Mouse (Mus musculus) activated CD4-positive, CD25-positive, alpha-beta regulatory T cell, adult 4 months (primary cell): Measurements from ENCODE around the gene Gbp10. TPM values are rescaled to one million over a fixed set of nuclear protein-coding genes. Genes with fewer than 3 reads are reported as not detected.
A peak's percentile ranks its signal among the peaks of the same experiment; 100 is the strongest.
"Not testable (repeated sequence)": the region's sequence is repeated elsewhere in the genome, so short reads cannot be mapped to it uniquely, and the experiment has no call there.

ENCODE experiments used
- ATAC-seq: one replicate; pipeline ENCODE4 v1.8.0; 2017
- polyA plus RNA-seq, 2 experiments: library from polyadenylated mRNA; unstranded; fragments of 100-300 nt; shearing (Covaris generic); gene quantifications; one replicate each; pipeline ENCODE4 v1.2.1; 2017

The Gbp10 gene
- 10 to 100 TPM; 40.9 to 51.1 TPM for polyA plus RNA-seq

DNA sequence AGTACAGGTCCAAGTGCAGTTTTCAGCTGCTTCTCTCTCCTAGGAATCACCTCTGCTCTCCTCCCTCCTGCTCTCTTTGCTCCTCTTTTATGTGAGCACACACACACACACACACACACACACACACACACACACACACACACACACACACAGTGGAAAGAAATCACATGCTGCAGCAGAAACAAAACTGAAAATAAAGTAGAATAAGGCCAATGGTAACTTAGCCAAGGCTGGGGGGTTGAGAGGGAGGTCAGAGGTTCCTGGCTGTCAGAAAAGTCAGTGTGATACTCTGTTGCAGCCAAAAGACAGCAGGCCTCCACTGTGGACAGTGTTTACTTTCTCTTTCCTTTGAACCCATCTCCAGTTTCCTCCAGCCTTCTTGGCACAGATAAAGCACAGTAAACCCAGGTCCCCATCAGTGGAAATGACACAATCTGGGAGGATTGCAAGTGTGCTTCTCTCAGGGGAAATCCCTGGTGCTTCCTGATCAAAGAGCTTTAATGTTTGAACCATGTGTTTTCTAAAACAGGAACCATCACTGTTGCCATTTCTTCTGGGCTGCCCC is at the start of gene Gbp10:
Gbp10 (minus strand) TSS at position 51 of the 565 bp plus-strand sequence.
- peak; percentile 91 for ATAC-seq

DNA sequence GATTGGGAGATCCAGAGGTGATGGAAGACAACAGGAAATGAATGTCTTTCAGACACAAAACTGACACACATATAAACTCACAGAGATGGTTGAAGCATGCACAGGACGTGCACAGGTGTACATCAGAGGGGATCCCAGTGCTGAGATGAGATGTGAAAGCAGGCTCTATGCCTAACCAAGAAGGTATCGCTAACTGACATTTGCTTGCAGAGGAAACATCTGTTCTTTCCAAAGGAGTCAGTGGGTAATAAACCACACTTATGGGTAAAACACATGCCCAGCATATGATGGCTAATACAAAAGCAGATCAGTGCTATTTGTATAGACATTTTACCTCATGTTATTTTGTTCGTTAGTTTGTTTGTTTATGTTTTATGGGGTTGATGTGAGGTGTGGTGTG is 21.3 kb upstream of the Gbp10 start:
- ATAC-seq: not testable (repeated sequence)

DNA sequence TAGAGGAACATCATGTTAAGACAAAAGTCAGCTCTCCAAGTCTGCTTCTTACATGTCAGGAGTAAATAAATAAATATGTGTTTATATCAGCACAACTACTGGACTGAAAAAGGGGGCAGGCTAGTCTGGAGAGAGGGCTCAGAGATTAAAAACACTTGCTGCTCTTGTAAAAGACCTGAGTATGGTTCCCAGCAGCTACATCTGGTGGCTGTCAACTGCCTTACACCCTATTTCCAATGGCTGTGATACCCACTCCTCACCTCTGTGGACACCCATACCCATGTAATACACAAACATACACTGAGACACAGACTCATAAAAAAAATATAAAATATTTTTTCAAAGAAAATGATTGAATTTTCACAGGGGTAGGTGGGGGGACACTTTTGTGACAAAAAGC is 13.2 kb upstream of the Gbp10 start:
- ATAC-seq: peak; percentile 59

DNA sequence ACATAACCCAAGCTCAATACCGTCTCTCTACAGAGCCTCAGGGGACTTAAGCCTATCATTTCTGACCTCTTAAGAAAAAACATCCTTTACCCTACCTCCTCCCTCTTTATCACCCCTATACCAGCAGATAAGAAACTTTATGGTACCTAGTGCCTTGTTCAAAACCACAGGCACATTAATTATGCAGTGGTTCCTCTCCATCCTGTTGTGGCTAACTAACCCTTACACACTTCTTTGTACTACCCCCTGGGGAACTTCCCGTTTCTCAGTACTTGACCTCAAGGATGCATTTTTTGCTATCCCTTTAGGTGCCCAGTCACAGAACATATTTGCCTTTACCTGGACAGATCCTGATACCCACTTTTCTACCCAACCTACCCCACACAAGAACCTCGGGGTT is 5.4 kb upstream of the Gbp10 start:
- peak; percentile 78 for ATAC-seq

DNA sequence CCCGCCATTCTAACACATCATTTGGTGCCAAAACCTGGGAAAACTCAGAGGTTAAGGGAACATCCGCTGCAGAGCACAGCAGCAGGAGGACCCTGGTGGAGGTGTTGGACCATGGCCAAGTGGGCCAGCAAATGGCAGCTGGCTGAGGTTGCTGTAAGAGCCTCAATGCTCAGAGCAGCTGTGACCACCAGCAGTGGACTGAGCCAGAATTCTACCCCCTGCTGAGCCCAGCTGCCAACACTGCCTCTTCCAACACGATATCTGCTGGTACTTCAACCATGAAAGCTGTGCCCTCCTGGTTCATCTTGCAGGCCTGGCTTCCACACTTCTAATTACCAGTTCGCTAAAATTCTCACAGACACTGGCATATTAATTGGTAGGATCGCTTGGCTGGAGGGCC is 1.6 kb upstream of the Gbp10 start:
- not testable (repeated sequence) for ATAC-seq

DNA sequence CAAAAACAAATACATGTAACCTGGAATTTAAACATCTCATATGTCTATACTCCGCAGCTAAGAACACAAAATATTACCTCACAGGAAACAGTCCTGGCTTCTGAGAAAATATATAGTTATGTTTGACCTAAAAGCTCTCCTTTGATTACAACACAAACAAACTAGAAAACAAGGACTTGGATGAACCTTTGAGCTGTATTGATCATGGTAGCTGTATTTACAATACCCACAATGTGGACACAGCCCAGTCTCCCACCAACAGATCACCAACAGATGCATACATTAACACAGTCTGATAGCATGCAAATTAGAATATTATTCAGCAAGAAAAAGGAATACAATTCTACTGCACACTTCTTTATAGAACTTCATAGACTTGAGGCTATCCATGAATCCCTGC is 931 bp downstream of the Gbp10 start:
- ATAC-seq: not testable (repeated sequence)

DNA sequence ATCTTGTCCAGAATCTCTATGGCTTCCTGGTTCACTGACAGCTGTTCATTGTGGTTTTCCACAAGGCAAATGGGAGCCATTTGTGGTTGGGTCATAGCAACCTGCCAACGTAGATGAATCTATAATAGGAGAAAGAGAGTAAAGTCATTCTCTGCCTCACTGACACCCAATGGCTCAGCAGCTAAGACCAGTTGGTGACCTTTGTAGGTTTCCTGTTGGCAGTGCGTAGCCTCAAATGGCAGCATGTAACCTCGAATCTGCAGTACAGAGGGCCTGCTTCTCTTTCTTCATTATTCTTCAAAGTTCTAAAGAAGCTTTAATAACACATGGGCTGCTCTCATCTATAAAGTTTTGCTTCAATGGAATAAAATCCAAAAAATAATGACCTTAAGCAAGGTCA is 3.3 kb downstream of the Gbp10 start:
- ATAC-seq: not testable (repeated sequence)

DNA sequence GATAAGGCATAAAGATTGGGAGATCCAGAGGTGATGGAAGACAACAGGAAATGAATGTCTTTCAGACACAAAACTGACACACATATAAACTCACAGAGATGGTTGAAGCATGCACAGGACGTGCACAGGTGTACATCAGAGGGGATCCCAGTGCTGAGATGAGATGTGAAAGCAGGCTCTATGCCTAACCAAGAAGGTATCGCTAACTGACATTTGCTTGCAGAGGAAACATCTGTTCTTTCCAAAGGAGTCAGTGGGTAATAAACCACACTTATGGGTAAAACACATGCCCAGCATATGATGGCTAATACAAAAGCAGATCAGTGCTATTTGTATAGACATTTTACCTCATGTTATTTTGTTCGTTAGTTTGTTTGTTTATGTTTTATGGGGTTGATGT is 30.4 kb downstream of the Gbp10 start:
- ATAC-seq: not testable (repeated sequence)

DNA sequence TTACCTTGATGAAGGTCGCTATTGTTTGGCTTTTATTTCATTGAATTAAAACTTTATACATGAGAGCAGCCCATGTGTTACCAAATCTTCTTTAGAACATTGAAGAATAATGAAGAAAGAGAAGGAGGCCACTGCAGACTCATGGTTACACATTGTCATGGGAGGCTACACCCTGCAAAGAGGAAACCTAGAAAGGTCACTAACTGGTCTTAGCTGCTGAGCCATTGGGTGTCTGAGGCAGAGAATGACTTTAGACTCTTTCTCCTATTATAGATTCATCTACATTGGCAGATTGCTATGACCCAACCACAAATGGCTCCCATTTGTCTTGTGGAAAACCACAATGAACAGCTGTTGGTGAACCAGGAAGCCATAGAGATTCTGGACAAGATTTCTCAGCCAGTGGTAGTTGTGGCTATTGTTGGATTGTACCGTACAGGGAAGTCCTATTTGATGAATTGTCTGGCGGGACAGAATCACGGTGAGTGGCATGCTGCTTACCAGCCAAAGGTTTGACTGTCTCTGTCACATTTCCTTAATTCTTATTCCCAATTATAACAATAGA is 38.5 kb downstream of the Gbp10 start:
- not testable (repeated sequence) for ATAC-seq

DNA sequence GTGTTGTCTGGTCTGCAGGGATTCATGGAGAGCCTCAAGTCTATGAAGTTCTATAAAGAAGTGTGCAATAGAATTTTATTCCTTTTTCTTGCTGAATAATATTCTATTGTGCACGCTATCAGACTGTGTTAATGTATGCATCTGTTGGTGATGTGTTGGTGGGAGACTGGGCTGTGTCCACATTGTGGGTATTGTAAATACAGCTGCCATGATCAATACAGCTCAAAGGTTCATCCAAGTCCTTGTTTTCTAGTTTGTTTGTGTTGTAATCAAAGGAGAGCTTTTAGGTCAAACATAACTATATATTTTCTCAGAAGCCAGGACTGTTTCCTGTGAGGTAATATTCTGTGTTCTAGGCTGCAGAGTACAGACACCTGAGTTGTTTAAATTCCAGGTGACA is 40.2 kb downstream of the Gbp10 start:
- ATAC-seq: not testable (repeated sequence)

DNA sequence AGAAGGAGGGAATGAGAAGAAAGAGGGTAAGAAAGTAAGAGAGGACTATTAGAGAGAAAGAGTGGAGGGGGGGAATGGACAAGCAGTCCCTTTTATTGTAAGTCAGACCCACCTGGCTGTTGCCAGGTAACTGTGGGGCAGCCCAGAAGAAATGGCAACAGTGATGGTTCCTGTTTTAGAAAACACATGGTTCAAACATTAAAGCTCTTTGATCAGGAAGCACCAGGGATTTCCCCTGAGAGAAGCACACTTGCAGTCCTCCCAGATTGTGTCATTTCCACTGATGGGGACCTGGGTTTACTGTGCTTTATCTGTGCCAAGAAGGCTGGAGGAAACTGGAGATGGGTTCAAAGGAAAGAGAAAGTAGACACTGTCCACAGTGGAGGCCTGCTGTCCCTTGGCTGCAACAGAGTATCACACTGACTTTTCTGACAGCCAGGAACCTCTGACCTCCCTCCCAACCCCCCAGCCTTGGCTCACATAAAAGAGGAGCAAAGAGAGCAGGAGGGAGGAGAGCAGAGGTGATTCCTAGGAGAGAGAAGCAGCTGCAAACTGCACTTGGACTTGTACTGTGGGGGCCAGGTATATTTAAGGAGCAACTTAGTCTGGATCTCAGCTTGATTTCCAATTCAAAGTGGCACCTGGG is 41.3 kb downstream of the Gbp10 start:
- peak; percentile 99 for ATAC-seq

DNA sequence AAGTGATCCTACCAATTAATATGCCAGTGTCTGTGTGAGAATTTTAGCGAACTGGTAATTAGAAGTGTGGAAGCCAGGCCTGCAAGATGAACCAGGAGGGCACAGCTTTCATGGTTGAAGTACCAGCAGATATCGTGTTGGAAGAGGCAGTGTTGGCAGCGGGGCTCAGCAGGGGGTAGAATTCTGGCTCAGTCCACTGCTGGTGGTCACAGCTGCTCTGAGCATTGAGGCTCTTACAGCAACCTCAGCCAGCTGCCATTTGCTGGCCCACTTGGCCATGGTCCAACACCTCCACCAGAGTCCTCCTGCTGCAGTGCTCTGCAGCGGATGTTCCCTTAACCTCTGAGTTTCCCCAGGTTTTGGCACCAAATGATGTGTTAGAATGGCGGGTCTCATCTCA is 43.0 kb downstream of the Gbp10 start:
- not testable (repeated sequence) for ATAC-seq

DNA sequence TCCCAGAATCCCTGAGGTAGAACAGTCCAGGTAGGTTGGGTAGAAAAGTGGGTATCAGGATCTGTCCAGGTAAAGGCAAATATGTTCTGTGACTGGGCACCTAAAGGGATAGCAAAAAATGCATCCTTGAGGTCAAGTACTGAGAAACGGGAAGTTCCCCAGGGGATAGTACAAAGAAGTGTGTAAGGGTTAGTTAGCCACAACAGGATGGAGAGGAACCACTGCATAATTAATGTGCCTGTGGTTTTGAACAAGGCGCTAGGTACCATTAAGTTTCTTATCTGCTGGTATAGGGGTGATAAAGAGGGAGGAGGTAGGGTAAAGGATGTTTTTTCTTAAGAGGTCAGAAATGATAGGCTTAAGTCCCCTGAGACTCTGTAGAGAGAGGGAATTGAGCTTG is 46.8 kb downstream of the Gbp10 start:
- ATAC-seq: peak; percentile 93

DNA sequence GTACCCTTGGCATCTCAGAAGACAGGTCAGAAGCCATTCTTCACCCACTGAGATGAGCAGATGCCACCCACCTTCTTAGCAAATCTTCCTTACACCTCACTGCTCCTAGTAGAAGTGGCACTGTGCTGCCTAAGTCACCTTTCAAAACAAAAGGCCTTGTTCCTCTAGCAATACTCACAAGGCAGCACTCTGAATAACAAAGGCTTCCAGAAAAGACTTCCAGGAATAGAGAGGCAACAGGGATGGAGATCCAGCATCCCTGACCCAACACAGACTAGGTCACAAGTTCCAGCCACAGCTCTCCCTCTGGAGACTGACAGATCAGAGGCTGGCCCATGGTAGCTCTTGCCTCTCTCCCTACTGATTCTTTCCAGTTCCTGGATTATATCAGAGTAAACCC is 57.9 kb downstream of the Gbp10 start:
- no peak for ATAC-seq

Other genes with a start within 250 kb of the Gbp10 start
- 100 to 1,000 TPM in 1 of 2 experiments, 10 to 100 TPM in 1; 93.3 to 104 TPM for gene Gbp9, start 100.0 kb downstream of the Gbp10 start, polyA plus RNA-seq
- 10 to 100 TPM; 80.6 to 95.2 TPM for gene Gbp8, start 100.0 kb downstream of the Gbp10 start, polyA plus RNA-seq
- gene Gbp4, start 99.9 kb downstream of the Gbp10 start, polyA plus RNA-seq: 100 to 1,000 TPM; 200 to 257 TPM
- gene Gm43302, start 54.2 kb upstream of the Gbp10 start, polyA plus RNA-seq: 1 to 10 TPM in 1 of 2 experiments, not detected in 1; 2.6 TPM
- gene Gbp6, start 54.2 kb upstream of the Gbp10 start, polyA plus RNA-seq: 100 to 1,000 TPM; 128 to 168 TPM
- gene Lrrc8b, start 176.2 kb upstream of the Gbp10 start, polyA plus RNA-seq: 1 to 10 TPM; 1.6 to 2.3 TPM